Mouse (Mus musculus) MEL (cell line): ENCODE measurements at regions not wholly inside any gene's neighbourhood (a gene's known extent, or its start where the extent isn't known, plus 50 kb on each side); places are given as distances from the start of the nearest gene placed in this dataset.
"Not testable (repeated sequence)": the region's sequence is repeated elsewhere in the genome, so short reads cannot be mapped to it uniquely, and the experiment has no call there.

Experiments used
- DNase-seq: peaks from one replicate; pipeline ENCODE4 v3.0.0; 2011; ENCODE audit warnings: low read depth, low spot score
- H3K27ac ChIP-seq: 2 replicates; pipeline ENCODE4 v1.5.1; 2012; ENCODE audit warnings: low read depth, mild to moderate bottlenecking, control low read depth, low read length, moderate library complexity; ENCODE audit not compliant: control insufficient read depth
- H3K27me3 ChIP-seq, 2 experiments: fragments of 150-350 bp in 1 of 2; sonication (generic) in 1 of 2; 2 replicates each; pipeline ENCODE4 v1.6.1; 2012; ENCODE audit warnings: low read length in 2 of 2, mild to moderate bottlenecking in 2 of 2, improper control_type of control experiment in 1 of 2, moderate library complexity in 1 of 2; ENCODE audit not compliant: insufficient read depth in 2 of 2, control insufficient read depth in 1 of 2
- H3K36me3 ChIP-seq, 2 experiments: 2 replicates each; pipeline ENCODE4 v1.6.1; 2012 to 2014; ENCODE audit warnings: low read length in 2 of 2, improper control_type of control experiment in 1 of 2, inconsistent platforms in 1 of 2, mild to moderate bottlenecking in 1 of 2; ENCODE audit not compliant: insufficient read depth in 2 of 2, control insufficient read depth in 1 of 2
- H3K4me1 ChIP-seq, 2 experiments: fragments of 150-350 bp in 1 of 2; sonication (generic) in 1 of 2; 2 replicates each; pipeline ENCODE4 v1.6.1; 2012; ENCODE audit warnings: low read length in 2 of 2, improper control_type of control experiment in 1 of 2, mild to moderate bottlenecking in 1 of 2; ENCODE audit not compliant: insufficient read depth in 2 of 2, control insufficient read depth in 1 of 2
- H3K4me3 ChIP-seq, 2 experiments: fragments of 150-350 bp in 1 of 2; sonication (generic) in 1 of 2; 2 replicates each; pipeline ENCODE4 v1.5.1; 2012; ENCODE audit warnings: low read depth in 2 of 2, low read length in 2 of 2, mild to moderate bottlenecking in 2 of 2, moderate library complexity in 2 of 2, control low read depth in 1 of 2, improper control_type of control experiment in 1 of 2; ENCODE audit not compliant: control insufficient read depth in 1 of 2, insufficient read depth in 1 of 2
- H3K79me2 ChIP-seq: 2 replicates; pipeline ENCODE4 v1.6.1; 2012; ENCODE audit warnings: mild to moderate bottlenecking, low read length, moderate library complexity; ENCODE audit not compliant: control insufficient read depth, poor library complexity, insufficient read depth
- H3K9ac ChIP-seq: 2 replicates; pipeline ENCODE4 v1.6.1; 2012; ENCODE audit warnings: low read depth, mild to moderate bottlenecking, control low read depth, low read length, moderate library complexity; ENCODE audit not compliant: control insufficient read depth, poor library complexity, severe bottlenecking
- H3K9me3 ChIP-seq: fragments of 150-350 bp; sonication (generic); replicated peaks from 2 replicates; pipeline ENCODE4 v1.6.1; 2012; ENCODE audit warnings: mild to moderate bottlenecking, low read length, improper control_type of control experiment, moderate library complexity; ENCODE audit not compliant: insufficient read depth
- CTCF ChIP-seq, 3 experiments: IDR thresholded peaks in 2 of 3; conservative IDR thresholded peaks in 1 of 3; 2 replicates each; pipeline ENCODE4 v1.5.1; 2011 to 2012; ENCODE audit warnings: low read length in 3 of 3, low read depth in 2 of 3, mild to moderate bottlenecking in 2 of 3, improper control_type of control experiment in 1 of 3, inconsistent platforms in 1 of 3, mixed read lengths in 1 of 3, moderate library complexity in 1 of 3; ENCODE audit not compliant: control insufficient read depth in 1 of 3, insufficient read depth in 1 of 3, poor library complexity in 1 of 3, severe bottlenecking in 1 of 3
- ETS1 ChIP-seq: IDR thresholded peaks from 2 replicates; pipeline ENCODE4 v1.6.1; 2012; ENCODE audit warnings: low read depth, mild to moderate bottlenecking, inconsistent platforms, low read length, improper control_type of control experiment, moderate library complexity
- MEF2A ChIP-seq: IDR thresholded peaks from 2 replicates; pipeline ENCODE4 v1.6.1; 2014; ENCODE audit warnings: low read depth, mild to moderate bottlenecking, inconsistent platforms, low read length, improper control_type of control experiment; ENCODE audit not compliant: poor library complexity, insufficient replicate concordance, severe bottlenecking; ENCODE audit errors: extremely low read depth
- NRF1 ChIP-seq: IDR thresholded peaks from 2 replicates; pipeline ENCODE4 v1.6.1; 2014; ENCODE audit warnings: low read depth, mild to moderate bottlenecking, inconsistent platforms, low read length, improper control_type of control experiment, moderate library complexity; ENCODE audit not compliant: poor library complexity, insufficient read depth, severe bottlenecking
- POLR2AphosphoS5 ChIP-seq: IDR thresholded peaks from 2 replicates; pipeline ENCODE4 v1.6.1; 2012; ENCODE audit warnings: low read depth, borderline replicate concordance, mild to moderate bottlenecking, inconsistent platforms, low read length, moderate library complexity, mixed read lengths
- RAD21 ChIP-seq: IDR thresholded peaks from 2 replicates; pipeline ENCODE4 v1.6.1; 2011; ENCODE audit warnings: mild to moderate bottlenecking, low read depth, low read length, improper control_type of control experiment
- RCOR1 ChIP-seq: IDR thresholded peaks from 2 replicates; pipeline ENCODE4 v1.6.1; 2012; ENCODE audit warnings: low read depth, mild to moderate bottlenecking, inconsistent platforms, low read length, improper control_type of control experiment
- SMC3 ChIP-seq: IDR thresholded peaks from 2 replicates; pipeline ENCODE4 v1.6.1; 2011; ENCODE audit warnings: low read depth, low read length, improper control_type of control experiment
- TAL1 ChIP-seq: IDR thresholded peaks from 2 replicates; pipeline ENCODE4 v1.6.1; 2012; ENCODE audit warnings: mild to moderate bottlenecking, inconsistent platforms, low read length, moderate library complexity, mixed read lengths
- TBP ChIP-seq: IDR thresholded peaks from 2 replicates; pipeline ENCODE4 v1.8.0; 2011; ENCODE audit warnings: low read depth, low read length, improper control_type of control experiment
- TCF12 ChIP-seq: IDR thresholded peaks from 2 replicates; pipeline ENCODE4 v1.6.1; 2014; ENCODE audit warnings: low read depth, mild to moderate bottlenecking, inconsistent platforms, low read length, improper control_type of control experiment, moderate library complexity
- UBTF ChIP-seq: IDR thresholded peaks from 2 replicates; pipeline ENCODE4 v1.6.1; 2012; ENCODE audit warnings: low read depth, mild to moderate bottlenecking, inconsistent platforms, low read length, improper control_type of control experiment, moderate library complexity, borderline replicate concordance; ENCODE audit not compliant: insufficient read depth
- USF1 ChIP-seq: IDR thresholded peaks from 2 replicates; pipeline ENCODE4 v1.6.1; 2014; ENCODE audit warnings: low read depth, mild to moderate bottlenecking, inconsistent platforms, low read length, improper control_type of control experiment, moderate library complexity
- ZC3H11A ChIP-seq: IDR thresholded peaks from 2 replicates; pipeline ENCODE4 v1.6.1; 2012; ENCODE audit warnings: low read depth, mild to moderate bottlenecking, inconsistent platforms, low read length, improper control_type of control experiment
- ZKSCAN1 ChIP-seq: IDR thresholded peaks from 2 replicates; pipeline ENCODE4 v1.6.1; 2012; ENCODE audit warnings: low read depth, mild to moderate bottlenecking, inconsistent platforms, low read length, improper control_type of control experiment, moderate library complexity
- ZMIZ1 ChIP-seq: IDR thresholded peaks from 2 replicates; pipeline ENCODE4 v1.6.1; 2012; ENCODE audit warnings: low read depth, mild to moderate bottlenecking, inconsistent platforms, low read length, improper control_type of control experiment, moderate library complexity
- ZNF384 ChIP-seq: IDR thresholded peaks from 2 replicates; pipeline ENCODE4 v1.6.1; 2012; ENCODE audit warnings: low read depth, mild to moderate bottlenecking, inconsistent platforms, low read length, improper control_type of control experiment

DNA sequence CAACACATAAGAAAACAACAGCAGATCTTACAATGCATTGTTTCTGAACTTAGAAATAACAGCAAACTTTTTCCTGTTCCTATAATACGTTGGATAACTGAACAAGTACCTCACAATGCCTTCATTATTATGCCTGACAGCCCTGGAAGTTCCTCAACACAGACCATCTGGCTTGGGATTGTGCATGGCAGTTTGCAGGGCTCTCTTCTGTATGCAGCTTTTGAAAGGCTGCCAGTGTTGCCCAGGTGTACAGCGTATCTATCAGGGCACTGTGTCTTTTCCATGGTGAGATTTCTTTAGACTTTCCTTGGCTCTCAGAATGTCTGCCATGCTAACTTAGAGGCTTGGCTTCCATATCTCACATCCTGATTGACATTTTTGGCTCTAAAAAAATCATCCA, 134.0 kb upstream of the Akr1e1 start:
- DNase-seq = no peak
- no peak overlapping the region for H3K9ac ChIP-seq
- no peak overlapping the region for H3K4me3 ChIP-seq
- H3K9me3 ChIP-seq = no peaks in the 10 kb centered on the region
- no peaks in the 10 kb centered on the region for H3K79me2 ChIP-seq
- H3K36me3 ChIP-seq = no peaks in the 10 kb centered on the region
- H3K27me3 ChIP-seq = no peaks in the 10 kb centered on the region
- no peaks in the 10 kb centered on the region for H3K4me1 ChIP-seq
- TF ChIP-seq NRF1 (no peak), SMC3 (no peak), ZMIZ1 (no peak), TCF12 (no peak), ZNF384 (no peak), CTCF (IDR thresholded peaks at IDR 0.05 in 2 of 3, conservative IDR thresholded peaks at IDR 0.05 in 1 of 3; ENCODE audit: control insufficient read depth in 1 of 3, insufficient read depth in 1 of 3, low read depth in 2 of 3, low read length in 3 of 3, poor library complexity in 1 of 3, severe bottlenecking in 1 of 3) (no peak), ZC3H11A (no peak), USF1 (no peak), ETS1 (no peak), TBP (no peak)
- H3K27ac ChIP-seq = no peak overlapping the region

DNA sequence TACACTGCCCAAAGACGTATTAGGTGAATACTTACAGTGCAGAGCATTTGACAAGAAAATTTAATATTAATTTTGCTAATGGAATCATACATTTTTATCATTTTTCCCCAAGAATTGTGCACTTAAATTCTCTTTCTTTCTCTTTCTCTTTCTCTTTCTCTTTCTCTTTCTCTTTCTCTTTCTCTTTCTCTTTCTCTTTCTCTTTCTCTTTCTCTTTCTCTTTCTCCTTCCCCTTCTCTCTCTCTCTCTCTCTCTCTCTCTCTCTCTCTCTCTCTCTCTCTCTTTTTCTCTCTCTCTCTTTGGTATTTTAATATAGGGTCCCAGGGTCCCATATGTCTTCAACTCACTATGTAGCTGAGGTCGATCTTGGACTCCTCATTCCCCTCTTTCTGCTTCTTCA, 107.3 kb upstream of the Akr1e1 start:
- H3K27me3 ChIP-seq, H3K9ac ChIP-seq, DNase-seq, H3K36me3 ChIP-seq, H3K4me1 ChIP-seq, H3K27ac ChIP-seq, H3K79me2 ChIP-seq, H3K9me3 ChIP-seq: not testable (repeated sequence)
- H3K4me3 ChIP-seq = peak overlapping the region in 1 of 2 experiments; percentile 26; a peak in 1 of 4 replicates

GRCm38 (mm10) chr13:4714724-4715123, 105.8 kb upstream of the Akr1e1 start:
- no peak for DNase-seq
- TF ChIP-seq UBTF (no peak), ZMIZ1 (no peak), TAL1 (no peak), RAD21 (no peak), ZKSCAN1 (no peak), POLR2AphosphoS5 (no peak), RCOR1 (no peak), SMC3 (no peak), MEF2A (no peak), USF1 (no peak)
- TF ChIP-seq, all 39 proteins: peak for 0
- no peak overlapping the region for H3K27ac ChIP-seq

More at GRCm38 (mm10) chr13:4714724-4715123, 105.8 kb upstream of the Akr1e1 start:
- H3K36me3 ChIP-seq = no peaks in the 10 kb centered on the region
- no peak overlapping the region for H3K4me3 ChIP-seq
- no peaks in the 10 kb centered on the region for H3K79me2 ChIP-seq
- no peak overlapping the region for H3K9ac ChIP-seq
- no peaks in the 10 kb centered on the region for H3K9me3 ChIP-seq
- H3K4me1 ChIP-seq = no peaks in the 10 kb centered on the region
- no peaks in the 10 kb centered on the region for H3K27me3 ChIP-seq
